Mouse (Mus musculus): ENCODE measurements around the gene Vps45. TPM values are rescaled to one million over a fixed set of nuclear protein-coding genes. Genes with fewer than 3 reads are reported as not detected.
"Not testable (repeated sequence)": the region's sequence is repeated elsewhere in the genome, so short reads cannot be mapped to it uniquely, and the experiment has no call there.

Vps45 gene
- total RNA-seq, 2 experiments from 2014 or later, result 15.0 to 22.7 TPM

DNA sequence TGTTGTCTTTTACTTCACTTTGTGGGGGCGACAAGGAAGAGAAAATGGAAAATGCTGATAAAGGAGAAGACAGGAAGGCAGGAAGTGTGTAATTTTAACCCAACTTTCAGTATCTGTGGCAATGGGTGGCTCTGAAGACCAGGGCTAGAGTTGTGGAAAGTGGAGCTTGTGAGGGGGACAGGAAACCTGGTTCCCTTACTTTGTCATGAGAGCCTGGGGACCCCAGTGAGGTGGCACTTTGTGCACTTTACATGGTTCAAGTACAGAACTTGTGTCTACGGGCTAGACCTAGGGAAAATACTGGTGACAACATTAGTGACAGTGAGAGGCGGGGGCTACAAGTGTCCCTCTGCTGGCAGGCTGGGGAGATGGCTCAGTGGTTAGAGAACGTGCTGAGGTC, 71.3 kb downstream of the Vps45 start:
- intact Hi-C loops (cut with DNase I), result no loop called here
- peak overlapping the region; percentile 89 for H3K27ac ChIP-seq
- DNase-seq, result no peak
- H3K4me3 ChIP-seq, result no peak overlapping the region
- TF ChIP-seq CTCF (IDR thresholded peaks at IDR 0.05), result no peak

DNA sequence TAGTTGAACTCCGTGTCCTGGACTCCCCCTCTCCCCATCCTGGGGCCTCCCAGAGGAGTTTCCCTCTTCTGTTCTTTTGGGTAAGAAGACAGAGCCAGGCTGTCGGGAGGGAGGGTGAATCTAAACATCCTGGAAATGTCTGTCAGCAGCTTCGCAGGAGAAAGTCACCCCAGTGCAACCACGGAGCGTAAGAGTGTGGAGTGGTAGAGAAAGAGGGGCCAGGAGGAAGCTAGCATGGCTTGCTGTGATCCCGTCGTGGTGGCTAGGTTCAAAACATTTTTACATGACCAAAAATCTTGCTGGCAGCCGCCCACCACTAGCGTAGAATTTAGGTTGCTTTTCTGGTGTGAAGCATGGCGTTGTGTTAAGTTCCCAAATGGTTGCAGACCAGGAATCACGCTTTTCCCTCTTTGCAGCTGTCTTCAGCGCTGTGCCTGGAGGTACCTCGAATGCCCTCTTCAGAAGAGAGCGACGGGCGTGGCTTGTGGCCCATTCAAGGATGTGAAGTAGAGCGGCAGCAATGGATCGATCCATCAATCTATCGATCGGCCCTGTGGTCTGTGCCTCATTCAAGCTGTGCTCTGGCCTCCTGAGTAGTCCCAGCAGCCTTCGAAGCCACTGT, 72.2 kb downstream of the Vps45 start:
- TF ChIP-seq CTCF (IDR thresholded peaks at IDR 0.05), result no peak
- intact Hi-C loops (cut with DNase I), result no loop called here
- peak overlapping the region; percentile 89 for H3K27ac ChIP-seq
- H3K4me3 ChIP-seq, result peak overlapping the region; percentile 64
- DNase-seq, result peak; percentile 59

DNA sequence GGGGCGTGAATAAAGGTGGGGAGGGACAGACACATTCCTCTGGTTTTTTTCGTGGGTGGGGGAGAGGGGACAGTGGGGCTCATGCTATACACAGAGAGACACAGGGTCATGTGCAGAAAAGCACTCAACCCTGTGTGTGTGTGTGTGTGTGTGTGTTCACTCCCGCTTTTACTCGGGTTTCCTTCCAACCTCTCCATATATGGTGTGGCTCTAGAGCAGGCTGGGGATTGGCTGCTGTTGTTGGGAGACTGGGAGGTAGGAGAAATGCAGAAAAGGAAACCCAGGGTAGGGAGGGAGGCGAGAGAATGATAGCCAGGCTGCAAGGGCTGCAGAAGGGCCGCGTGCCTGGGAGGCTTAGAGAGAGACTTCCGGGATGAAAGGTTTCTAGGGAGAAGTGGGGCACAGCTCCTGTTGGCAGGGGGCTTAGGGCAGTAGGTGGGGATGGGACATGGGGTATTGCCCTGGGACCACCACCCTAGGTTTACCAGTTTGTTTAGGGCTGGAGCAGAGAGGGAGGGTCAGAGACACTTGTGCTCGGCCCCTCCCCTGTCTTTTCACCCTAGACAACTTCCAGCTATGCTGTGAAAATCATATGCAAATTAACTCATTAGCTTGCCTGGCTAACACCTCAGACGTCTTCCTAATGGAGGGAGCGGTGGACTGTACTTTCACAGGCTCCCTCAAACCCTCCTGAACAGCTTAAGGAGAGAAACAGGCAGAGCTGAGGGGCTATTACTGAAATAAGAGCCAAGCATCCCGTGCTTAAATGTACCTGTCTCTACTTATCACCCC, 72.9 kb downstream of the Vps45 start:
- no peak for TF ChIP-seq CTCF (IDR thresholded peaks at IDR 0.05)

DNA sequence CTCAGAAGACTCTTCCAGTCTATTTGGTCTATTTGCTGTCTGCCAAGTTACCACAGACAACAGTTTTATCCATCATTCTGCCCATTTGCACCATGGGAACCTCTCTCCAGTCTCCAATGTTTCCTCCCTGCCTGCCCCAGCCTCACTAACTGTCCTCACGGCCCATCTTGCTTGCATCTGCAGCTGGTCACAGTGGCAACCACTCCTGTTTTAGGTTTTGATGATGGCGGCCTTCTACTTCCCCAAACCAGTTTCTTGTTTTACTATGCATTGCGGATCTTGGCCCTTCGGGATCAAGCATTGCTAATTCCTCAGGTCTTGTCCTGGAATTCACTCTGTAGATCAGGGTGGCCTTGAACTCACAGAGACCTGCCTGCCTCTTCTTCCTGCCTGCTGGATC, 76.1 kb downstream of the Vps45 start:
- DNase-seq, result no peak
- intact Hi-C loops (cut with DNase I), result no loop called here
- Histone ChIP-seq H3K27ac (no peak overlapping the region), H3K4me3 (no peak overlapping the region)
- no peak for TF ChIP-seq CTCF (IDR thresholded peaks at IDR 0.05)

More for the DNA sequence above, 72.9 kb downstream of the Vps45 start:
- Histone ChIP-seq H3K27ac (peak overlapping the region; percentile 89), H3K4me3 (peak overlapping the region; percentile 64)
- DNase-seq, result peak; percentile 74
- intact Hi-C loops (cut with DNase I), result no loop called here

DNA sequence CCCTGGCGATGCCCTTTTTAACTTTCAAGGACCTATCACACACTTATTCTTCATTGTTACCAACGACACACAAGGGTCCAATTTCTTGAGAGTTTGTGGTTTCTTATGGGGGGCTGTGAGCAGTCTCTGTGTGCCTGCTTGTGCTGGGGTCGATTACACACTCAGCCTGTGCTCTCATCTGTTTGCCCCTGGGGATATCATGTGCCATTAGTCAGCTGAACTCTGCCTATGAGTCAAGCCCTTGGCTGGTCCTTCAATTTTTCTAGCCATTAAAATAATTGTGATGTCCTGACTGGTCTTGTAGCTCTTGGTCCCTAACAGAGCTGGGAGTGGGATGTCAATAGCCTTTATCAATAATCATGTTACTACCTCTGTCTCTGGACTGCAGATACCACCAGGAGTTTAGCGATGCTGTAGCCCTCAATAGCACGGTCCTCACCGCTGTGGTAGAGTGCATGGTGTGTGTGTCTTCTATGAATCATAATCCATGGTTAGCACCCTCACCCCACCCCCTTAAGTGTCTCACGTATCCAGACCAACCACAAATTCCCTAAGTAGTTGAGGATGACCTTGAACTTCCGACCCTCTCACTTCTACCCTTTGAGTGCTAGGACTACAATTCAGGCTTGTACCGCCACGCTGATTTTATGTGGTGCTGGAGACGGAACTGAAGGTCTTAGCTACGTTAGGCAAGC, 77.8 kb downstream of the Vps45 start:
- H3K27ac ChIP-seq, result no peak overlapping the region
- no peak for TF ChIP-seq CTCF (IDR thresholded peaks at IDR 0.05)

DNA sequence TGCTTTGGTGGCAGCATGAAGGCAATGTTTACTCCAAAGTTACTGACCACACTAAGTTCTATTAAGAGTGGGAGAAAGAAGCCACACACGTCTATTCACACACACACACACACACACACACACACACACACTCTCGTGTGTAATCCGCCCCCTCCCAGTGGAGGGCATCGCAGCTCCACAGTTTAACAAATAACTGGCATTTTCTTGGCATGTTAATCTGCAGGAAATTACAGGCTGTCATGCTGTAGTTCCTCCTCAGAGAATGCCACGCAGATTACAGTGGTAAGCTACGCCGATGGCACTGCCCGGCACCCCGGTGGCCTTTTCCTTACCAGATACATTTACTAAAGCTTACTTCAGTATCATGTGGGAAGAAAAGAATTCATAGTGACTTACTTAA, 80.0 kb downstream of the Vps45 start:
- no peak for DNase-seq
- no peak for TF ChIP-seq CTCF (IDR thresholded peaks at IDR 0.05)
- intact Hi-C loops (cut with DNase I), result no loop called here
- Histone ChIP-seq H3K4me3 (no peak overlapping the region), H3K27ac (no peak overlapping the region; the same call in 1 of the 2 replicates)

More for the DNA sequence above, 77.8 kb downstream of the Vps45 start:
- intact Hi-C loops (cut with DNase I), result no loop called here
- DNase-seq, result no peak
- H3K4me3 ChIP-seq, result no peak overlapping the region

DNA sequence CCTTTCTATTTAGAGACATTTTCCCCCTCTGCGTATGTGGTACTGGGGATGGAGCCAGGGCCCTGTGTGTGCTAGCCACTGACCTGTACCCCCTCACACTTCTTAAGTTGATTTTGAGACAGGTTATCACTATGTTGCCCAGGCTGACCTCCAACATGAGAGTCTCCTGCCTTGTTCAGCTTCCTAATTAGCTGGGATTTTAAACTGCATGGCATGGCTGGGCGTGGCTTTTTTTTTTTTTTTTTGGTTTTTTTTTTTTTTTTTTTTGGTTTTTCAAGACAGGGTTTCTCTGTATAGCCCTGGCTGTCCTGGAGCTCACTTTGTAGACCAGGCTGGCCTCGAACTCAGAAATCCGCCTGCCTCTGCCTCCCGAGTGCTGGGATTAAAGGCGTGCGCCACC, 80.7 kb downstream of the Vps45 start:
- not testable (repeated sequence) for H3K4me3 ChIP-seq, DNase-seq
- intact Hi-C loops (cut with DNase I), result loop anchor here (2.0 kb wide), 1 partner anchor 33 kb away; no protein-coding TSS in a partner anchor
- peak overlapping the region; percentile 38; the same call in 1 of the 2 replicates for H3K27ac ChIP-seq

DNA sequence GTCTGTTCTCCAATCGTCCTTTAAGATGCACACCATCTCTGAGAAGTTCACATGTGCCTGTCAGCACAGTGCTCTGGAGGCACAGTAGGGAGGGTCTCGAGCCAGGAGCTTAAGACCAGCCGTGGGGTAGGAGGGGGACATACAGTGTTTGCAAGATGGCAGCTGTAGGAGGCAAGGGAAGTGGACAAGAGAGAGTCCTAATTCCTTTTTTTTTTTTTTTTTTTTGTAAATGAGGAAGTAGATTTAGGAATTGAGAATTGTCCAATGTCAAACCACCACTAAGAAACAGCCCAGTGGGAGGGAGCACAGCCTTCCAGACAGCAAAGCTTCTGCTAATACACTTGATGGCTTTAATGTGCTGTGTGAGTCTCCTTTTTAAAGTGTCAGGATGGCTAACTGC, 81.2 kb downstream of the Vps45 start:
- no peak for DNase-seq
- no peak for TF ChIP-seq CTCF (IDR thresholded peaks at IDR 0.05)
- Histone ChIP-seq H3K27ac (peak overlapping the region; percentile 38; the same call in 1 of the 2 replicates), H3K4me3 (no peak overlapping the region)
- intact Hi-C loops (cut with DNase I), result loop anchor here (2.0 kb wide), 1 partner anchor 34 kb away; no protein-coding TSS in a partner anchor

DNA sequence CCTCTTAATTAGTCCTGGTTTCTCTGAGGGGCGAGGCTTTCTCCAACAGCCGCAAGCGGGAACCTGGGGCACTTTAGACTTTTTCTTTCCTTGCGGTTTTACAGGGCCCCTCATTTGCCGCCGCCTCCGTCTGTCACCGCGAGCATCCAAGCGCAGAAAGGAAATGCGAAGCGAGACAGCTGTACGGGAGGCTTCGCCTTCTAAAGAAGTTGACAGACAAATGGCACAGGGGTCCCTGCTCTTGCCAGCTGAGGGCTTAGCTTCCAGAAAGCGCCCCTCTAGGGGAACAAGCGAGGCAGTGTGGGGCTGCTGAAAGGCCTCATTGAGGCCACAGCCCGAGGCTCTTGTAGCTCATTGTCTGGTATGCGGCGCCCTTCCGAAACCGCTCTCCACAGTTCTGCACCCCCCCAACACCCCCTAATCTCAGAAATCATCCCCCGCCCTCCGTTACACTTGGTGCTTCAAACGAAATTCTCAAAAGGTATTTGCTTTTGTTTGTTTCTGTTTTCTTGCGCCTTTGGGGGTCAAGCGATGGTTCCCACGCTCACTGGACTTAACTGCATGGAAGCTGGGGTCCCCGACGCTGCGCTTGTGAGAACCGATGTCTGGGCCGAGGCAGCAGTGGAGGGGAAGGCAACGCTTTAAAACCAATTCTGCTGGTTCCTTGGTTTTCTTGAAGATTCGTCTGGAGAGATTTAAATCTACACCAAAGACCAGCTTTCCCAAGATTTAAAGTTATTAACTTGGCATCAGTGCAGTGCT, 85.2 kb downstream of the Vps45 start:
- DNase-seq, result no peak
- TF ChIP-seq CTCF (IDR thresholded peaks at IDR 0.05), result no peak
- Histone ChIP-seq H3K27ac (peak overlapping the region; percentile 44), H3K4me3 (peak overlapping the region; percentile 38)
- intact Hi-C loops (cut with DNase I), result no loop called here

DNA sequence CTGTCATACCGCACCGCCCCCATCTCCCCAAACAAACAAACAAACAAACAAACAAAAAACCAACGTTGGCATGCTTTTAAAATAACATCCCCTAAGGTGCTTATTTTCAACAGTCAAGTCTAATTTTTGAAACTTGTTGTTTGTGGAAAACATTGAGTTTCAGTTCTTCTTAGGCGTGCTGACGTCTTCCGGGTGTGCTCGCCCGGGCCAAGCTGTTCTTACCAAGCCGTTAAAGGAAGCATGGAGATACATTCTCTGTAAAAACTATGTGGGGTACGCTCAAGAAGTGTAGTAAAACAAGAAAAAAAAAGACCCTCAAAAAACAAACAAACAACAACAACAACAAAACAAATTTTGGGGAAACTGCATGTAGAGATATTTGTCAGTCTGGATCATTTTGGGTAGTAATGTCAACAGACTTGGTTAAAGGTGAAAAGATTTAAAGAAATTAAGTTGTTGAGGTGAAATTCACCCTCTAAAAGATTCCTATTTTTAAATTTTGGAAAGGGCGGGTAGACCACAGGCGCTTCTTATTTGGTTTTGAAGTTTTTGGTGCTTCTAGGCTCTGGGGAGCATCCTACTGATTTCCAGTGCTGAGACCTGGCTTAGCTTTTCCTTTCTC, 85.9 kb downstream of the Vps45 start:
- Histone ChIP-seq H3K4me3 (no peak overlapping the region; the same call in 1 of the 2 replicates), H3K27ac (peak overlapping the region; percentile 44)
- DNase-seq, result no peak
- no peak for TF ChIP-seq CTCF (IDR thresholded peaks at IDR 0.05)
- intact Hi-C loops (cut with DNase I), result no loop called here

DNA sequence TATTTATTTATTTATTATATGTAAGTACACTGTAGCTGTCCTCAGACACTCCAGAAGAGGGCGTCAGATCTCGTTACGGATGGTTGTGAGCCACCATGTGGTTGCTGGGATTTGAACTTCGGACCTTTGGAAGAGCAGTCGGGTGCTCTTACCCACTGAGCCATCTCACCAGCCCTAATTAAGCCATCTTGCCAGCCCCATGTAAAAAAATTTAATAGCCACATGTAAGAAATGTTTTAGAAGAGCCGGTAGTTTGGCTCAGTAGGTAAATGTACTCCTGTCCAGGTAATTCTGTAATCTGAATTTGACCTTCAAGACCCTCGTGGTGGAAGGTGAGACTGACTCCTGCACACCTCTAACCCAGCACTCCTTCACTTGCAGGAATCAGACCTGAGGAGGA, 87.6 kb downstream of the Vps45 start:
- H3K4me3 ChIP-seq; H3K27ac ChIP-seq; DNase-seq; intact Hi-C loops (cut with DNase I): not testable (repeated sequence)

DNA sequence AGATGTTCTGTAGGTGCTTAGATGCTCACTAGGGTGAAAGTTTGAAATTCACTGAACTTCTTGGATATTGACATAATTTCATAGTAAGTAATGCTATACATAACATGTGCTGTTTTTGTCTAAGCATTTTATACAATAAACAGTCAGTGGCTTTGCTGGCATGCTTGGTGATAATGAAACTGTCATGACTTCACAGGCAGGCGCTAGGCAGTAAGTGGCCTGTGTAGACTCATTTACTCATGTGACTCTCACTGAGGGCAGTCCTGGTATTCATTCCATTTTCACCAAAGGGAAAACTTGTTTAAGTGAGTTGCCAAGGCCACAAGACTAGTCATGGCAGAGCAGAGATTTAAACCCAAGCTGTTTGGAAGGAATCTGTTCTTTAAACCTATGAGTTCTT, 89.0 kb downstream of the Vps45 start:
- no peak for TF ChIP-seq CTCF (IDR thresholded peaks at IDR 0.05)
- Histone ChIP-seq H3K27ac (no peak overlapping the region), H3K4me3 (no peak overlapping the region)
- intact Hi-C loops (cut with DNase I), result loop anchor here (5.0 kb wide), 1 partner anchor 178 kb away; no protein-coding TSS in a partner anchor
- DNase-seq, result no peak
